Mouse (Mus musculus) embryonic facial prominence, embryonic 13.5 days (tissue): Measurements from ENCODE around the gene Tmcc3. TPM values are rescaled to one million over a fixed set of nuclear protein-coding genes. Genes with fewer than 3 reads are reported as not detected.

Source experiments
- ATAC-seq: fragments of 200-750 bp; cut with Nextera tagmentation; 2 replicates; pipeline ENCODE4 v1.8.0; 2017; ENCODE audit warnings: low read depth; ENCODE audit not compliant: insufficient number of reproducible peaks, insufficient read depth, low FRiP score, low TSS enrichment
- H3K27ac ChIP-seq: fragments of 300-500 bp; sonication (generic); 2 replicates; pipeline ENCODE4 v1.5.1; 2015; ENCODE audit warnings: moderate library complexity, mild to moderate bottlenecking, inconsistent platforms
- H3K27me3 ChIP-seq: fragments of 300-500 bp; sonication (generic); 2 replicates; pipeline ENCODE4 v1.6.1; 2015; ENCODE audit warnings: mild to moderate bottlenecking, inconsistent platforms
- H3K36me3 ChIP-seq: fragments of 300-500 bp; sonication (generic); 2 replicates; pipeline ENCODE4 v1.6.1; 2015; ENCODE audit warnings: mild to moderate bottlenecking, inconsistent platforms
- H3K4me1 ChIP-seq: fragments of 300-500 bp; sonication (generic); 2 replicates; pipeline ENCODE4 v1.6.1; 2015; ENCODE audit warnings: inconsistent platforms
- H3K4me2 ChIP-seq: fragments of 300-500 bp; sonication (generic); 2 replicates; pipeline ENCODE4 v1.6.1; 2015; ENCODE audit warnings: moderate library complexity, mild to moderate bottlenecking, inconsistent platforms
- H3K4me3 ChIP-seq: fragments of 300-500 bp; sonication (generic); 2 replicates; pipeline ENCODE4 v1.5.1; 2015; ENCODE audit warnings: mild to moderate bottlenecking, inconsistent platforms
- H3K9ac ChIP-seq: fragments of 300-500 bp; sonication (generic); 2 replicates; pipeline ENCODE4 v1.6.1; 2015; ENCODE audit warnings: mild to moderate bottlenecking, inconsistent platforms
- H3K9me3 ChIP-seq: fragments of 300-500 bp; sonication (generic); 2 replicates; pipeline ENCODE4 v1.6.1; 2016; ENCODE audit warnings: inconsistent platforms
- WGBS: fragments of 180-500 bp; shearing (Covaris S2); methylation state at CpG from one replicate; pipeline ENCODE4 v1.1.7; 2015; ENCODE audit warnings: mixed read lengths; 5-methylcytosine and 5-hydroxymethylcytosine counted together
- polyA plus RNA-seq: library from polyadenylated mRNA; unstranded; fragments of >200 nt; fragmentation: Nextera tagmentation; extraction: Ambion mirVana; gene quantifications from 2 replicates; pipeline ENCODE4 v1.2.1, GENCODE M21; 2015

The Tmcc3 gene
- polyA plus RNA-seq, 1 experiment from 2014 or later = 5.9 TPM

DNA sequence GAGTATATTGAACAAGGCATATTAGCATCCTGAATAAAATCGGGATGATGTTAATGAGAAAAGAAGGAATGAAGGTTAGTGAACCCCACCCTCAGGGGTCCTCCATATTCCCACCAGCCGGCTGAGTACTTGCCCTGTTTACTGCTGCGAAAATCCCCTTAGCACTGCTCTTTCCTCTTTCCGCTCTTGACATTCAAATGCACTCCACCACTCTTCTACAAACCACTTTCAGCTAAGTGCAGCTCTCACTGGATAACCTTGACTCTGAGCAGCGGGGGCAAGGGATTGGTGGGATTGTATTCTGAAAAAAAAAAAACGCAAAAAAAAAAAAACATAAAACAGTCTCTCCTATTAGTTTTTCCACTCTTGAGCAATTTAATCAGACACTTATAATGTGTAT lies 118.8 kb downstream of the Tmcc3 start:
- no peak overlapping the region for H3K4me2 ChIP-seq
- H3K36me3 ChIP-seq = no peaks in the 10 kb centered on the region
- H3K9me3 ChIP-seq = no peaks in the 10 kb centered on the region
- H3K4me3 ChIP-seq = no peak overlapping the region
- WGBS = 78% methylated on average over 6 of the region's 6 CpGs
- H3K9ac ChIP-seq = no peak overlapping the region
- ATAC-seq = no peak
- no peak overlapping the region for H3K27ac ChIP-seq
- H3K27me3 ChIP-seq = no peaks in the 10 kb centered on the region
- H3K4me1 ChIP-seq = peaks cover 3% of the 10 kb centered on the region; the same call in 1 of the 2 replicates

- H3K4me3 ChIP-seq = no peak overlapping the region
- H3K4me2 ChIP-seq = no peak overlapping the region
- no peaks in the 10 kb centered on the region for H3K4me1 ChIP-seq
- WGBS = 73% methylated on average over 5 of the region's 5 CpGs
- no peak for ATAC-seq
- no peaks in the 10 kb centered on the region for H3K9me3 ChIP-seq
- no peak overlapping the region for H3K9ac ChIP-seq
- H3K36me3 ChIP-seq = no peaks in the 10 kb centered on the region
- H3K27ac ChIP-seq = no peak overlapping the region
- H3K27me3 ChIP-seq = no peaks in the 10 kb centered on the region
Observed at GRCm38 (mm10) chr10:94432933-94433332, 121.2 kb downstream of the Tmcc3 start.

DNA sequence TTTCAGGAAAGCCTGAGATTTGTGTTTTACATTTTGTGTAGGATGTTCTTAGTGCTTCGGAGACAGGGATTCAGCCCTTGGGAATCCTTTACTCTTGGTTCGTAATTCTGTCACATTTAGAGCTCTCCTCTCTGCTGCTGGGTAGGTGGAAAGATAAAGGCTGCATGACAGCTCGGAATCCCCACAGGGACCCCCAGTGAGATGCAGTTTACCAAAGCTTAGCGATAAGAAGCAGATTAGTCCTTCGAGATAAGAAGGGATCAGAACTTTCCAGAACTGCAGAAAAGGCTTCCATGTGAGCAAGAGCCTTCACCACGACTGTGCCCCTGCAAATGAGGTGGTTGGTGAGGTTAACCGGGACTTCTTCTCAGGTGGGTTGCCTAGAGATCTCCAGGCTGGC lies 122.2 kb downstream of the Tmcc3 start:
- ATAC-seq = no peak
- 44% methylated on average over 7 of the region's 7 CpGs for WGBS
- Histone ChIP-seq H3K4me1 (no peaks in the 10 kb centered on the region), H3K27me3 (no peaks in the 10 kb centered on the region), H3K4me2 (no peak overlapping the region), H3K36me3 (no peaks in the 10 kb centered on the region), H3K9me3 (no peaks in the 10 kb centered on the region), H3K9ac (no peak overlapping the region), H3K27ac (no peak overlapping the region), H3K4me3 (no peak overlapping the region)

- 78% methylated on average over 7 of the region's 7 CpGs for WGBS
- Histone ChIP-seq H3K4me2 (no peak overlapping the region), H3K9ac (no peak overlapping the region), H3K27me3 (peaks cover 4% of the 10 kb centered on the region; the same call in 1 of the 2 replicates), H3K36me3 (no peaks in the 10 kb centered on the region), H3K27ac (no peak overlapping the region), H3K4me1 (no peaks in the 10 kb centered on the region; the same call in 1 of the 2 replicates), H3K9me3 (no peaks in the 10 kb centered on the region), H3K4me3 (no peak overlapping the region)
- no peak for ATAC-seq
Observed at GRCm38 (mm10) chr10:94442725-94443124, 131.0 kb downstream of the Tmcc3 start.

DNA sequence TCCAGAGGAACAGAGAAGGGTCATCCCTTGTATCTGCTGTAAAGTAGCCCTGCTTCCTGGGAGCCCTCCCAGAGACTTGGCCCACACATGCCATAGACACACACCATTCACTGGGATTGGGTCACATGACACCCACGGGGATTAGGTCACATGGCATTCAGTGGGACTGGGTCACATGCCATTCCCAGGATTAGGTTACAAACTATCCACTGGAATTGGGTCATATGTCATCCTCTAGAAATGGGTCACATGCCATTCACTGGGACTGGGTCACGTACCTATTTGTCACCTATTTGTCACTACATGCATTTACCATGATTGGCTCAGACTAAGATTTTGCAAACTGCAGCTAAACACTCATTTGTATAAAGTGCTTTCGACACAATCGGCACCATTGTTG lies 131.7 kb downstream of the Tmcc3 start:
- Histone ChIP-seq H3K36me3 (no peaks in the 10 kb centered on the region), H3K4me3 (no peak overlapping the region), H3K4me1 (peaks cover under 1% of the 10 kb centered on the region), H3K27ac (no peak overlapping the region), H3K27me3 (peaks cover 4% of the 10 kb centered on the region; the same call in 1 of the 2 replicates), H3K9ac (no peak overlapping the region), H3K9me3 (no peaks in the 10 kb centered on the region), H3K4me2 (no peak overlapping the region)
- ATAC-seq = no peak
- 86% methylated on average over 4 of the region's 4 CpGs for WGBS

- Histone ChIP-seq H3K4me1 (peaks cover 15% of the 10 kb centered on the region), H3K4me2 (no peak overlapping the region), H3K9ac (no peak overlapping the region), H3K9me3 (no peaks in the 10 kb centered on the region), H3K4me3 (no peak overlapping the region), H3K36me3 (no peaks in the 10 kb centered on the region), H3K27ac (no peak overlapping the region), H3K27me3 (peaks cover 4% of the 10 kb centered on the region; the same call in 1 of the 2 replicates)
- no peak for ATAC-seq
- 87% methylated on average over 7 of the region's 7 CpGs for WGBS
Observed at GRCm38 (mm10) chr10:94445192-94445591, 133.4 kb downstream of the Tmcc3 start.

DNA sequence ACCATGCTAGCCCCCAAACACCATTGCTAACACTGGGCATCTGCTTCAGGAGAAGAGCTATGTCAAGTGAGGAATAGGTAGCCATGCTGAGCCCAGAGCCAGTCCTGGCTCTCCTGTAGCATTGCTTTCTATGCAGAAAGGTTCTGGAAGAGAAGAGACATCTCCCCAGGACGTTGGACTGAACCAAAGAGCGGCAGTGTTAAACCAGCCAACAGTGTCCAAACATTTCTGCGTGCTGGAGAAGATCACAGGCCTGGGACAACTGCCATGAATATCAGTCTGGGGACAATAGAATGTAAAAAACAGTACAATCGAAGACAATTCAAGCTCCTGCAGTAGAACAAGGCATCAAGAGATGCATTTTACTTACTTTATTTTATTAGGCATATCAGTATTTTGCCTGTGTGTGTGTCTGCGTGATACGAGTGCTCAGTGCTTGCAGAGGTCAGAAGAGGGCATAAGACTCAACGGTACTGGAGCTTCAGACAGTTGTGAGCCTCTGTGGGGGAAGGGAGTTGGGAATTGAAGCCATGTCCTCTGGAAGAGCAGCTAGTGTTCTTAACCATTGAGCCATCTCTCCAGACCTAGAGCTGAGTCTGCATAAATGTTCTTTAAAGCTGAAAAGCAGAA lies 134.7 kb downstream of the Tmcc3 start:
- no peak overlapping the region for H3K4me3 ChIP-seq
- H3K9ac ChIP-seq = no peak overlapping the region
- WGBS = 71% methylated on average over 7 of the region's 7 CpGs
- no peaks in the 10 kb centered on the region for H3K36me3 ChIP-seq
- peaks cover 21% of the 10 kb centered on the region for H3K4me1 ChIP-seq
- H3K27ac ChIP-seq = no peak overlapping the region
- H3K9me3 ChIP-seq = no peaks in the 10 kb centered on the region
- no peak overlapping the region for H3K4me2 ChIP-seq
- no peak for ATAC-seq
- peaks cover 5% of the 10 kb centered on the region; the same call in 1 of the 2 replicates for H3K27me3 ChIP-seq

- Histone ChIP-seq H3K4me1 (peaks cover 25% of the 10 kb centered on the region), H3K4me2 (no peak overlapping the region), H3K36me3 (no peaks in the 10 kb centered on the region), H3K9ac (no peak overlapping the region), H3K9me3 (no peaks in the 10 kb centered on the region), H3K27me3 (peaks cover 8% of the 10 kb centered on the region; the same call in 1 of the 2 replicates), H3K27ac (no peak overlapping the region), H3K4me3 (no peak overlapping the region)
- ATAC-seq = no peak
- 50% methylated on average over 3 of the region's 3 CpGs for WGBS
Observed at GRCm38 (mm10) chr10:94449676-94450075, 137.9 kb downstream of the Tmcc3 start.

GRCm38 (mm10) chr10:94450781-94451180 lies 139.0 kb downstream of the Tmcc3 start:
- H3K27ac ChIP-seq = no peak overlapping the region
- no peaks in the 10 kb centered on the region for H3K36me3 ChIP-seq
- 43% methylated on average over 8 of the region's 8 CpGs for WGBS
- no peak for ATAC-seq
- peaks cover 25% of the 10 kb centered on the region for H3K4me1 ChIP-seq
- peaks cover 8% of the 10 kb centered on the region for H3K27me3 ChIP-seq
- no peaks in the 10 kb centered on the region for H3K9me3 ChIP-seq
- no peak overlapping the region for H3K4me3 ChIP-seq
- H3K9ac ChIP-seq = no peak overlapping the region
- no peak overlapping the region for H3K4me2 ChIP-seq

DNA sequence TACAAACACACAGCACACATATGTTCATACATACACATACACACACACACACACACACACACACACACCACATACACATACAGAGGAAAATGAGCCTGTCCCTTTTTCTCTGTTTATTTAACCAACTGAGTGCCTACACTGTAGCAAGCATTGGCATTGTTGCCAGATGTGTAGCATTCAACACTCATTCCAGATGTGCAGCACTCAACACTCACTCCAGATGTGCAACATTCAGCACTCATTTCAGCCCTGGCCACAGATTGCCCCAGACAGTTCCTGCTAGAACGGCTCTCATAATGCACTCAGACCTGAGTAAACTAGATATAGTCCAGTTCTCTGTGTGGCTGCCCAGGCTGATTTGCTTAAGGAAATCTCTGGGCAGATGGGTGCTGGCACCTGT lies 145.7 kb downstream of the Tmcc3 start:
- Histone ChIP-seq H3K9me3 (0 out of 2 replicates have a peak, but pooled peaks cover 3% of the 10 kb centered on the region), H3K36me3 (no peaks in the 10 kb centered on the region), H3K4me1 (peaks cover 13% of the 10 kb centered on the region), H3K27ac (no peak overlapping the region), H3K4me3 (no peak overlapping the region), H3K4me2 (no peak overlapping the region), H3K27me3 (peaks cover 13% of the 10 kb centered on the region; the same call in 1 of the 2 replicates), H3K9ac (no peak overlapping the region)
- 29% methylated on average over 1 of the region's 1 CpGs for WGBS
- no peak for ATAC-seq

GRCm38 (mm10) chr10:94458690-94459089 lies 146.9 kb downstream of the Tmcc3 start:
- Histone ChIP-seq H3K27ac (no peak overlapping the region), H3K4me1 (peaks cover 13% of the 10 kb centered on the region), H3K9me3 (0 out of 2 replicates have a peak, but pooled peaks cover 3% of the 10 kb centered on the region), H3K4me3 (no peak overlapping the region), H3K36me3 (no peaks in the 10 kb centered on the region), H3K4me2 (no peak overlapping the region), H3K9ac (no peak overlapping the region), H3K27me3 (peaks cover 13% of the 10 kb centered on the region; the same call in 1 of the 2 replicates)
- no peak for ATAC-seq
- WGBS = 53% methylated on average over 6 of the region's 6 CpGs

GRCm38 (mm10) chr10:94461378-94461777 lies 149.6 kb downstream of the Tmcc3 start:
- H3K4me3 ChIP-seq = no peak overlapping the region
- 0 out of 2 replicates have a peak, but pooled peaks cover 3% of the 10 kb centered on the region for H3K9me3 ChIP-seq
- H3K36me3 ChIP-seq = no peaks in the 10 kb centered on the region
- peaks cover 7% of the 10 kb centered on the region; the same call in 1 of the 2 replicates for H3K27me3 ChIP-seq
- H3K9ac ChIP-seq = no peak overlapping the region
- H3K4me1 ChIP-seq = peaks cover 10% of the 10 kb centered on the region
- H3K27ac ChIP-seq = no peak overlapping the region
- 82% methylated on average over 3 of the region's 3 CpGs for WGBS
- no peak for ATAC-seq
- no peak overlapping the region for H3K4me2 ChIP-seq
